Mouse (Mus musculus): Measurements from ENCODE around the gene Abcb11. TPM values are rescaled to one million over a fixed set of nuclear protein-coding genes. Genes with fewer than 3 reads are reported as not detected.

Gene Abcb11
- total and polyA plus RNA-seq, 3 experiments, result 0.05 TPM; not detected in 2

DNA sequence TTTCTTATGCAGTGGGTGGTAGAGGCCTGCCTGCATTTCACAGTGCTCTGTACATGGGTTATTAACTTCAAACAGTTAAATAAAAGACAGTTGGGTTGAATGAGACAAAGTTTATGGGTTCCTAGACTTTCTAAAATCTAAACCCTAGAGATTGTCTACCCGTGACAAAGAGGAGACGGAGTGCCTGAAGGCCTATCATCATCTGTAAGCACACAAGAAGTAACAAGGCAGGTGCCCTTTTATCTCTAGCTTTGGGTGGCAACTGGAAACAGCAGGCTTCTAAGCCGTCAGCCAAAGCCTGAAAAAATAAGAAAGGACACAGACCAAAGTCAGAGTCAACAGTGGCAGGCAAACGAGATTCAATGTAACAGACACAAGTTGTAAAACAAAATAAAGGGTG, 153.2 kb downstream of the Abcb11 start:
- Histone ChIP-seq H3K27me3 (ENCODE audit: insufficient read depth, low read length) (no peaks in the 10 kb centered on the region), H3K9me3 (replicated peaks) (no peaks in the 10 kb centered on the region), H3K4me3 (ENCODE audit: low read depth, low read length) (no peak overlapping the region), H3K4me1 (ENCODE audit: insufficient read depth, low read depth, low read length) (no peaks in the 10 kb centered on the region; the same call in 1 of the 2 replicates), H3K36me3 (replicated peaks) (peaks cover 51% of the 10 kb centered on the region)
- no peak for TF ChIP-seq CTCF (IDR thresholded peaks at IDR 0.05; ENCODE audit: low read depth, low read length)
- DNase-seq (ENCODE audit: low spot score) (no peak), ATAC-seq (ENCODE audit: extremely low read depth, insufficient number of reproducible peaks, low FRiP score, poor library complexity, severe bottlenecking) (no peak)

GRCm38 (mm10) chr2:69188732-69189131, 153.7 kb downstream of the Abcb11 start:
- ATAC-seq (ENCODE audit: extremely low read depth, insufficient number of reproducible peaks, low FRiP score, poor library complexity, severe bottlenecking), result no peak
- Histone ChIP-seq H3K4me1 (ENCODE audit: insufficient read depth, low read depth, low read length) (no peaks in the 10 kb centered on the region; the same call in 1 of the 2 replicates), H3K4me3 (ENCODE audit: low read depth, low read length) (no peak overlapping the region), H3K27me3 (ENCODE audit: insufficient read depth, low read length) (no peaks in the 10 kb centered on the region), H3K9me3 (replicated peaks) (no peaks in the 10 kb centered on the region), H3K36me3 (replicated peaks) (peaks cover 46% of the 10 kb centered on the region)
- no peak for DNase-seq (ENCODE audit: low spot score)
- no peak for TF ChIP-seq TAL1 (conservative IDR thresholded peaks at IDR 0.05; ENCODE audit: low read depth, low read length)

Other genes with a start within 250 kb of the Abcb11 start
- not detected in 2 replicates for gene Nostrin, start 206.8 kb downstream of the Abcb11 start, total RNA-seq (2014; fragmentation: Nextera tagmentation)
- gene Nostrin, start 206.8 kb downstream of the Abcb11 start, total RNA-seq (2017), result 0.06 and 0.11 TPM in 2 replicates
- not detected in 2 replicates for gene Nostrin, start 206.8 kb downstream of the Abcb11 start, polyA plus RNA-seq (2012)
- 71.8 and 101 TPM in 2 replicates for gene Spc25, start 136.4 kb downstream of the Abcb11 start, total RNA-seq (2014; fragmentation: Nextera tagmentation)
- gene Spc25, start 136.4 kb downstream of the Abcb11 start, total RNA-seq (2017), result 95.4 and 112 TPM in 2 replicates
- gene Spc25, start 136.4 kb downstream of the Abcb11 start, polyA plus RNA-seq (2012), result 17.9 and 19.4 TPM in 2 replicates
- not detected in 2 replicates for gene G6pc2, start 131.5 kb downstream of the Abcb11 start, total RNA-seq (2014; fragmentation: Nextera tagmentation)
- gene G6pc2, start 131.5 kb downstream of the Abcb11 start, total RNA-seq (2017), result not detected in 2 replicates
- gene G6pc2, start 131.5 kb downstream of the Abcb11 start, polyA plus RNA-seq (2012), result not detected in 2 replicates
- gene Dhrs9, start 37.8 kb upstream of the Abcb11 start, total RNA-seq (2014; fragmentation: Nextera tagmentation), result not detected in 2 replicates
- gene Dhrs9, start 37.8 kb upstream of the Abcb11 start, total RNA-seq (2017), result 0.12 and 0.16 TPM in 2 replicates
- gene Dhrs9, start 37.8 kb upstream of the Abcb11 start, polyA plus RNA-seq (2012), result not detected in 2 replicates
- not detected in 2 replicates for gene Lrp2, start 243.4 kb upstream of the Abcb11 start, total RNA-seq (2014; fragmentation: Nextera tagmentation)
- 0.06 and 0.16 TPM in 2 replicates for gene Lrp2, start 243.4 kb upstream of the Abcb11 start, total RNA-seq (2017)
- gene Lrp2, start 243.4 kb upstream of the Abcb11 start, polyA plus RNA-seq (2012), result not detected in 2 replicates

All from G1E (cell line).